In genomic region chr11:69549060-69549656, GRCm38 (mm10) we compare ENCODE assay signal across 15 mouse cellular contexts. TPM values are rescaled to one million over a fixed set of nuclear protein-coding genes. Genes with fewer than 3 reads are reported as not detected.
DNase-seq lines count a peak whose midpoint lies in the region; ATAC-seq lines count a peak whose summit lies in the region.
"Had no signal": no experiment of that assay in that cellular context is flagged by ENCODE, and none has a peak within 500 bp of the region (broad histone marks: within the 10 kb centered on the region; RNA-seq: fewer than 3 reads in every experiment).

Gene Dnah2, minus strand, starts transcription at chr11:69549110.

- no peak within 1 kb of the TSS; the same call in 1 of the 2 replicates for H3K9ac ChIP-seq in forebrain, embryonic 11.5 days (ENCODE audit: low read length)
- peak within 1 kb of the TSS; percentile 75; the same call in 1 of the 2 replicates for H3K9ac ChIP-seq in hindbrain, embryonic 13.5 days
- peak within 1 kb of the TSS; percentile 36; the same call in 1 of the 2 replicates for H3K9ac ChIP-seq in midbrain, embryonic 13.5 days (replicated peaks)
- H3K9ac ChIP-seq: liver, embryonic 12.5 days had no signal

- ATAC-seq in forebrain, embryonic 11.5 days (replicated peaks; ENCODE audit: low FRiP score) = no peak
- ATAC-seq in hindbrain, embryonic 13.5 days (ENCODE audit: low FRiP score) = no peak
- no peak for ATAC-seq in midbrain, embryonic 13.5 days
- ATAC-seq: liver, embryonic 12.5 days; lung, postnatal 0 days had no signal

- peaks cover under 1% of the 10 kb centered on the region for H3K36me3 ChIP-seq in forebrain, embryonic 10.5 days (replicated peaks)
- H3K36me3 ChIP-seq in forebrain, embryonic 11.5 days (ENCODE audit: control insufficient read depth, insufficient read depth, low read length) = no peaks in the 10 kb centered on the region
- peaks cover 1% of the 10 kb centered on the region for H3K36me3 ChIP-seq in embryonic facial prominence, embryonic 10.5 days (replicated peaks)
- H3K36me3 ChIP-seq in hindbrain, embryonic 13.5 days = no peaks in the 10 kb centered on the region
- H3K36me3 ChIP-seq in midbrain, embryonic 13.5 days = 0 out of 2 replicates have a peak, but pooled peaks cover under 1% of the 10 kb centered on the region
- H3K36me3 ChIP-seq: heart, embryonic 13.5 days; liver, embryonic 12.5 days had no signal

- H3K4me3 ChIP-seq in forebrain, embryonic 10.5 days = peak within 1 kb of the TSS; percentile 4; the same call in 1 of the 2 replicates
- H3K4me3 ChIP-seq in forebrain, embryonic 11.5 days (ENCODE audit: low read depth, low read length) = no peak within 1 kb of the TSS
- 0 out of 2 replicates have a peak within 1 kb of the TSS, but pooled peaks have one; percentile 63 for H3K4me3 ChIP-seq in embryonic facial prominence, embryonic 10.5 days
- no peak within 1 kb of the TSS for H3K4me3 ChIP-seq in hindbrain, embryonic 13.5 days
- no peak within 1 kb of the TSS for H3K4me3 ChIP-seq in midbrain, embryonic 13.5 days (replicated peaks)
- H3K4me3 ChIP-seq: left cerebral cortex, adult 2 months; liver, embryonic 12.5 days had no signal

- DNase-seq in forebrain, embryonic 10.5 days (ENCODE audit: extremely low spot score, low spot score) = no peak
- DNase-seq in forebrain, embryonic 11.5 days (ENCODE audit: low spot score) = no peak
- DNase-seq in embryonic facial prominence, embryonic 10.5 days (ENCODE audit: low spot score) = no peak
- no peak for DNase-seq in cerebellum, adult 9-10 months
- no peak for DNase-seq in thymus, adult 18-20 months
- DNase-seq in lung, postnatal 4 days = no peak
- DNase-seq: adrenal gland, adult 2 months; gastrocnemius, adult 2 months had no signal

- no peaks in the 10 kb centered on the region for H3K9me3 ChIP-seq in forebrain, embryonic 10.5 days
- H3K9me3 ChIP-seq in forebrain, embryonic 11.5 days (ENCODE audit: control insufficient read depth, low read length) = no peaks in the 10 kb centered on the region
- H3K9me3 ChIP-seq in embryonic facial prominence, embryonic 10.5 days = no peaks in the 10 kb centered on the region
- H3K9me3 ChIP-seq in hindbrain, embryonic 13.5 days = no peaks in the 10 kb centered on the region
- no peaks in the 10 kb centered on the region for H3K9me3 ChIP-seq in midbrain, embryonic 13.5 days
- H3K9me3 ChIP-seq: heart, embryonic 13.5 days; liver, embryonic 12.5 days had no signal

- H3K4me2 ChIP-seq in forebrain, embryonic 11.5 days (ENCODE audit: low read depth, low read length, severe bottlenecking) = no peak within 1 kb of the TSS
- H3K4me2 ChIP-seq in hindbrain, embryonic 13.5 days = peak within 1 kb of the TSS; percentile 77; the same call in 1 of the 2 replicates
- H3K4me2 ChIP-seq in midbrain, embryonic 13.5 days (replicated peaks) = peak within 1 kb of the TSS; percentile 83; the same call in 1 of the 2 replicates

- peak within 1 kb of the TSS; percentile 95 for H3K27ac ChIP-seq in forebrain, embryonic 10.5 days
- no peak within 1 kb of the TSS for H3K27ac ChIP-seq in forebrain, embryonic 11.5 days (ENCODE audit: low read depth, low read length)
- H3K27ac ChIP-seq in embryonic facial prominence, embryonic 10.5 days (replicated peaks) = peak within 1 kb of the TSS; percentile 57; the same call in 1 of the 2 replicates
- peak within 1 kb of the TSS; percentile 94 for H3K27ac ChIP-seq in hindbrain, embryonic 13.5 days
- peak within 1 kb of the TSS; percentile 93 for H3K27ac ChIP-seq in midbrain, embryonic 13.5 days
- H3K27ac ChIP-seq: heart, embryonic 13.5 days; liver, embryonic 12.5 days; stomach, postnatal 0 days had no signal

- 58% methylated on average over 12 of the region's 12 CpGs for WGBS in forebrain, embryonic 10.5 days
- 52% methylated on average over 12 of the region's 12 CpGs for WGBS in forebrain, embryonic 11.5 days
- WGBS in embryonic facial prominence, embryonic 10.5 days = 49% methylated on average over 12 of the region's 12 CpGs
- 27% methylated on average over 12 of the region's 12 CpGs for WGBS in hindbrain, embryonic 13.5 days
- WGBS in midbrain, embryonic 13.5 days = 47% methylated on average over 12 of the region's 12 CpGs

- peaks cover 92% of the 10 kb centered on the region for H3K4me1 ChIP-seq in forebrain, embryonic 10.5 days
- H3K4me1 ChIP-seq in forebrain, embryonic 11.5 days (replicated peaks; ENCODE audit: control insufficient read depth, insufficient read depth, low read length) = peaks cover 29% of the 10 kb centered on the region
- H3K4me1 ChIP-seq in embryonic facial prominence, embryonic 10.5 days = peaks cover 67% of the 10 kb centered on the region
- H3K4me1 ChIP-seq in hindbrain, embryonic 13.5 days (replicated peaks) = peaks cover 78% of the 10 kb centered on the region
- peaks cover 79% of the 10 kb centered on the region for H3K4me1 ChIP-seq in midbrain, embryonic 13.5 days (replicated peaks)

- H3K27me3 ChIP-seq in forebrain, embryonic 10.5 days (ENCODE audit: poor library complexity, severe bottlenecking) = peaks cover 29% of the 10 kb centered on the region
- H3K27me3 ChIP-seq in forebrain, embryonic 11.5 days (ENCODE audit: control insufficient read depth, insufficient read depth, low read length) = no peaks in the 10 kb centered on the region
- peaks cover 29% of the 10 kb centered on the region for H3K27me3 ChIP-seq in embryonic facial prominence, embryonic 10.5 days (replicated peaks; ENCODE audit: low read depth, poor library complexity, severe bottlenecking)
- no peaks in the 10 kb centered on the region; the same call in 1 of the 2 replicates for H3K27me3 ChIP-seq in hindbrain, embryonic 13.5 days
- no peaks in the 10 kb centered on the region; the same call in 1 of the 2 replicates for H3K27me3 ChIP-seq in midbrain, embryonic 13.5 days

RNA-seq across cellular contexts. Expression of gene Dnah2, which starts in this region (rescaled TPM):
- polyA plus RNA-seq in forebrain, embryonic 10.5 days (2016; fragmentation: Nextera tagmentation; extraction: Ambion mirVana) = 1.5 TPM in 2 replicates
- polyA plus RNA-seq in forebrain, embryonic 11.5 days (2014; fragmentation: Nextera tagmentation; extraction: Ambion mirVana) = 2.1 and 2.6 TPM in 2 replicates
- polyA plus RNA-seq in embryonic facial prominence, embryonic 10.5 days (2016; fragmentation: Nextera tagmentation; extraction: Ambion mirVana) = 1.3 and 1.4 TPM in 2 replicates
- polyA plus RNA-seq in hindbrain, embryonic 13.5 days (2015; fragmentation: Nextera tagmentation; extraction: Ambion mirVana) = 2.1 and 2.7 TPM in 2 replicates
- polyA plus RNA-seq in midbrain, embryonic 13.5 days (2015; fragmentation: Nextera tagmentation; extraction: Ambion mirVana) = 2.2 and 2.7 TPM in 2 replicates

Comparison
In these comparisons a context has a peak if more than half of its experiments do, and no peak if none do; other contexts are left out.
1. H3K4me3 ChIP-seq: peak in forebrain, embryonic 10.5 days (single experiment) and embryonic facial prominence, embryonic 10.5 days (single experiment); none in forebrain, embryonic 11.5 days (single experiment), hindbrain, embryonic 13.5 days (single experiment) and midbrain, embryonic 13.5 days (single experiment).